Mouse (Mus musculus) NIH3T3 (cell line): ENCODE results near the gene Dad1.
"Not testable (repeated sequence)": the region's sequence is repeated elsewhere in the genome, so short reads cannot be mapped to it uniquely, and the experiment has no call there.

ENCODE experiments used
- DNase-seq: peaks from one replicate; pipeline ENCODE4 v3.0.0-alpha.2; 2012; ENCODE audit warnings: low read depth

The Dad1 gene

GRCm38 (mm10) chr14:54246232-54246631 is 7.7 kb downstream of the Dad1 start:
- DNase-seq: no peak

- DNase-seq: no peak
Measured at GRCm38 (mm10) chr14:54244183-54244582, 9.7 kb downstream of the Dad1 start.

- DNase-seq: no peak
Measured at GRCm38 (mm10) chr14:54240542-54240941, 13.4 kb downstream of the Dad1 start.

- peak; percentile 94 for DNase-seq
Measured at GRCm38 (mm10) chr14:54239002-54239736, 14.7 kb downstream of the Dad1 start.

GRCm38 (mm10) chr14:54236881-54237280 is 17.0 kb downstream of the Dad1 start:
- no peak for DNase-seq

GRCm38 (mm10) chr14:54235825-54236540 is 17.9 kb downstream of the Dad1 start:
- no peak for DNase-seq

GRCm38 (mm10) chr14:54234231-54235040 is 19.5 kb downstream of the Dad1 start:
- no peak for DNase-seq

GRCm38 (mm10) chr14:54233559-54234143 is 20.3 kb downstream of the Dad1 start:
- DNase-seq: no peak

GRCm38 (mm10) chr14:54232811-54233558 is 20.9 kb downstream of the Dad1 start:
- DNase-seq: no peak

- DNase-seq: no peak
Measured at GRCm38 (mm10) chr14:54232143-54232542, 21.8 kb downstream of the Dad1 start.

GRCm38 (mm10) chr14:54231176-54231956 is 22.5 kb downstream of the Dad1 start:
- DNase-seq: no peak

- DNase-seq: no peak
Measured at GRCm38 (mm10) chr14:54230638-54231150, 23.2 kb downstream of the Dad1 start.

- not testable (repeated sequence) for DNase-seq
Measured at GRCm38 (mm10) chr14:54229849-54230248, 24.1 kb downstream of the Dad1 start.

GRCm38 (mm10) chr14:54228933-54229713 is 24.8 kb downstream of the Dad1 start:
- DNase-seq: no peak

- no peak for DNase-seq
Measured at GRCm38 (mm10) chr14:54228501-54228900, 25.4 kb downstream of the Dad1 start.

GRCm38 (mm10) chr14:54227911-54228451 is 25.9 kb downstream of the Dad1 start:
- DNase-seq: peak; percentile 80

GRCm38 (mm10) chr14:54226911-54227811 is 26.7 kb downstream of the Dad1 start:
- peak; percentile 31 for DNase-seq

- DNase-seq: no peak
Measured at GRCm38 (mm10) chr14:54225725-54226124, 28.2 kb downstream of the Dad1 start.
